Mouse (Mus musculus): Measurements from ENCODE around the gene Ccdc134. TPM values are rescaled to one million over a fixed set of nuclear protein-coding genes. Genes with fewer than 3 reads are reported as not detected.

The Ccdc134 gene
- polyA plus RNA-seq, 1 experiment from 2014 or later: 18.5 TPM

DNA sequence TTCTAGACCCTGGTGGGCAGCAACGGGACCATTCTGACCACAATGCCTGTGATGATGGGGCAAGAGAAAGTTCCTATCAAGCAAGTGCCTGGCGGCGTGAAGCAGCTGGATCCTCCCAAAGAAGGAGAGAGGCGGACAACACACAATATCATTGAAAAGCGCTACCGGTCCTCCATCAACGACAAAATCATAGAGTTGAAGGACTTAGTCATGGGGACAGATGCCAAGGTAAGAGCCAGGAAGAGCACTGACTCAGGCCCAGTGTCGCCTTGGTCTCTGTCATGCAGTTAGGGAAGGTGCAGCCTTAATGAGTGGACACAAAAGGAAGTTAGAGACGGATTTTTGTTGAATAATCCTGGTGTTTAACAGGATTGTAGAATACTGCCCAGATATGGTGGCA lies 47.4 kb downstream of the Ccdc134 start:
- Histone ChIP-seq H3K9ac (ENCODE audit: low read length) (no peak overlapping the region), H3K4me1 (ENCODE audit: control insufficient read depth, insufficient read depth, low read length) (no peaks in the 10 kb centered on the region), H3K9me3 (ENCODE audit: control insufficient read depth, low read length) (no peaks in the 10 kb centered on the region), H3K4me3 (ENCODE audit: low read depth, low read length) (no peak overlapping the region), H3K4me2 (no peak overlapping the region), H3K27ac (ENCODE audit: low read depth, low read length) (no peak overlapping the region), H3K27me3 (ENCODE audit: control insufficient read depth, insufficient read depth, low read length) (no peaks in the 10 kb centered on the region), H3K36me3 (ENCODE audit: control insufficient read depth, insufficient read depth, low read length) (peaks cover 68% of the 10 kb centered on the region)
- ATAC-seq (ENCODE audit: low FRiP score): no peak
- no peak for DNase-seq (ENCODE audit: low spot score, missing footprints)
- WGBS: 95% methylated on average over 9 of the region's 9 CpGs

DNA sequence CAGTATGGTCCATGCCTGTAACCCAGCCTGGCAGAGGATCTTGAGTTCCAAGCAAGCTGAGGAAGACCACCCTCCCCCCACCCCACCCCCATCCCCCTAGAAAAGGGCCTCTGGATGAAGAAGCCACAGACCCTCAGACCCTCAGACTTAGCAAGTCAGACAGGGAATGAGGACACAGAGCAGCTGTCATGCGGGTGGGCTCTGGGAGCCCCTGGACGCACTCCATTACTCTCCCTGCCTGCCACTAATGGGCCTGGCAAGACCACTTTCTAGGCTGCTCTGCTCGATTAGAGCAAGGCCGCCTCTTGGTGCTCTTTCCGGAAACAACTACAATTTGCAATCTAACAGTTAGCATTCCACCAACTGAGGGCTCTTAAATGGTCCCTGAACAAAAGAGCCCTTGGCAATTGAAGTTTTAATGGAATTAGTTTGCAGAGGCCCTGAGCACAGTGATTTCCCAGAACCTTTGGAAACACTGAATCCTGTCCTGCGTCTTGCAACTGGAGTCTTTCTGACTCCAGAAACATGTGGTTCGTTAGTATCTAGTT lies 50.1 kb downstream of the Ccdc134 start:
- Histone ChIP-seq H3K27me3 (ENCODE audit: control insufficient read depth, insufficient read depth, low read length) (no peaks in the 10 kb centered on the region), H3K9ac (ENCODE audit: low read length) (no peak overlapping the region), H3K4me2 (no peak overlapping the region), H3K4me1 (ENCODE audit: control insufficient read depth, insufficient read depth, low read length) (no peaks in the 10 kb centered on the region), H3K27ac (ENCODE audit: low read depth, low read length) (no peak overlapping the region), H3K4me3 (ENCODE audit: low read depth, low read length) (no peak overlapping the region), H3K36me3 (ENCODE audit: control insufficient read depth, insufficient read depth, low read length) (peaks cover 82% of the 10 kb centered on the region), H3K9me3 (ENCODE audit: control insufficient read depth, low read length) (peaks cover 5% of the 10 kb centered on the region; the same call in 1 of the 2 replicates)
- WGBS: 94% methylated on average over 7 of the region's 7 CpGs
- ATAC-seq (ENCODE audit: low FRiP score) (no peak), DNase-seq (ENCODE audit: low spot score, missing footprints) (no peak)

DNA sequence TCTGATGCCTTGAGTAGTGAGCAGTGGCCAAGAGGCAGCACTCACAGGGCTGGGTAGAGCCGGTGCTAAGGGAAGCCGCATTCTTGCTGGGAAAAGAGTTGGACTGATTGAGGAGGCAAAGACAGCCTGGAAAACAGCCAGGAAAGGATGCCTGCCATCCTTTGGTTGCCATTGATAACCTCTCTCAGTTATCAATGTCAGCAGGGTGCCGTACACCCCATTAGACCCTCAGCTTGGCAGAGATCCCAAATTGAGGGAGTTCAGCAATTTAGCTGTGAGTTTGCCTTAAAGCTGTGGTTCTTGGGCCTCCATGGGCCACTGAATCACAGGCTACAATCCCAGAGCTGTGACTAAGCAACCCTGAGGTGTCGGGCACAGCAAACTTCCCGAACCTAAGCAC lies 53.4 kb downstream of the Ccdc134 start:
- no peak for ATAC-seq (ENCODE audit: low FRiP score)
- 95% methylated on average over 5 of the region's 5 CpGs for WGBS
- peaks cover 5% of the 10 kb centered on the region; the same call in 1 of the 2 replicates for H3K9me3 ChIP-seq (ENCODE audit: control insufficient read depth, low read length)
- H3K9ac ChIP-seq (ENCODE audit: low read length): no peak overlapping the region
- no peak overlapping the region for H3K27ac ChIP-seq (ENCODE audit: low read depth, low read length)
- no peak overlapping the region for H3K4me2 ChIP-seq
- no peaks in the 10 kb centered on the region for H3K4me1 ChIP-seq (ENCODE audit: control insufficient read depth, insufficient read depth, low read length)
- H3K36me3 ChIP-seq (ENCODE audit: control insufficient read depth, insufficient read depth, low read length): peaks cover 90% of the 10 kb centered on the region
- no peaks in the 10 kb centered on the region for H3K27me3 ChIP-seq (ENCODE audit: control insufficient read depth, insufficient read depth, low read length)
- DNase-seq (ENCODE audit: low spot score, missing footprints): no peak
- H3K4me3 ChIP-seq (ENCODE audit: low read depth, low read length): no peak overlapping the region

DNA sequence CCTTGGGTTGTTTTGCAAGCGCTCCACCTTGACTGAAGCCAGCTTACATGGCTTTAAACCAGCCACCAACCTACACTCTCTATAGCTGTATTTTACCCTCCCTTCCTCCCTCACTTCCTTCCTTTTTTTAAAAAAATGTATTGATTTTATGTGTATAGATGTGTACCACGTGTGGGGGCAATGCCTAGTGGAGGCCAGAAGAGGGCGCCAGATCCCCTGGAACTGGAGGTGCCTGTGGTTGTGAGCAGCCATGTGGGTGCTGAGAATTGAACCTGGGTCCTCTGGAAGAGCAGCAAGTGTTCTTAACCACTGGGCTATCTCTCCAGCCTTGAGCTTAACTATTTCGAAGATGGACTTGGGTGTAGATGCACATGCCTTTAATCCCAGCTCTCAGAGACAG lies 54.6 kb downstream of the Ccdc134 start:
- DNase-seq (ENCODE audit: low spot score, missing footprints) (no peak), ATAC-seq (ENCODE audit: low FRiP score) (no peak)
- no peak overlapping the region for H3K4me2 ChIP-seq
- no peaks in the 10 kb centered on the region for H3K27me3 ChIP-seq (ENCODE audit: control insufficient read depth, insufficient read depth, low read length)
- peaks cover 5% of the 10 kb centered on the region; the same call in 1 of the 2 replicates for H3K9me3 ChIP-seq (ENCODE audit: control insufficient read depth, low read length)
- no peak overlapping the region for H3K27ac ChIP-seq (ENCODE audit: low read depth, low read length)
- H3K4me3 ChIP-seq (ENCODE audit: low read depth, low read length): no peak overlapping the region
- peaks cover 88% of the 10 kb centered on the region for H3K36me3 ChIP-seq (ENCODE audit: control insufficient read depth, insufficient read depth, low read length)
- no peaks in the 10 kb centered on the region for H3K4me1 ChIP-seq (ENCODE audit: control insufficient read depth, insufficient read depth, low read length)
- 98% methylated on average over 4 of the region's 4 CpGs for WGBS
- H3K9ac ChIP-seq (ENCODE audit: low read length): no peak overlapping the region

DNA sequence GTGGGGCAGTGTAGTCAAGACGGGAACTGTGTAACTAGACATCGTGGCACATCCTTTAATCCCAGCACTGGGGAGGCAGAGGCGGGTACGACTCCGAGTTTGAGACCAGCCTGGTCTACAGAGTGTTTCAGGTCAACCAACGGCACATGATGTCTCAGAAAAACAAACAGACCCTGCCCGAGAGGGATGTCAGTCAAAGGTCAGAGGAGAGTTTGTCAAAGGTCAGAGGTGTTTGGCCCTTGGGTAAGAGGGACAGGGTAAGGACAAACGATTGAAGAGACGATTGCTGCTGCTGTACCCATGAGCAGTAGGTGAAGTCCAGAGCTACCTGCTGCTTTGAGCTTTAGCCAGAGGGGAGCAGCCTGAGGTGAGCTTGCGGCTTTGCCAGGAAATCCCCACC lies 55.9 kb downstream of the Ccdc134 start:
- no peak overlapping the region for H3K4me2 ChIP-seq
- peaks cover 85% of the 10 kb centered on the region for H3K36me3 ChIP-seq (ENCODE audit: control insufficient read depth, insufficient read depth, low read length)
- no peak overlapping the region for H3K4me3 ChIP-seq (ENCODE audit: low read depth, low read length)
- H3K27me3 ChIP-seq (ENCODE audit: control insufficient read depth, insufficient read depth, low read length): no peaks in the 10 kb centered on the region
- no peaks in the 10 kb centered on the region for H3K4me1 ChIP-seq (ENCODE audit: control insufficient read depth, insufficient read depth, low read length)
- DNase-seq (ENCODE audit: low spot score, missing footprints): no peak
- no peak overlapping the region for H3K9ac ChIP-seq (ENCODE audit: low read length)
- peak overlapping the region; percentile 25; the same call in 1 of the 2 replicates for H3K27ac ChIP-seq (ENCODE audit: low read depth, low read length)
- peaks cover 5% of the 10 kb centered on the region; the same call in 1 of the 2 replicates for H3K9me3 ChIP-seq (ENCODE audit: control insufficient read depth, low read length)
- no peak for ATAC-seq (ENCODE audit: low FRiP score)
- 73% methylated on average over 10 of the region's 10 CpGs for WGBS

DNA sequence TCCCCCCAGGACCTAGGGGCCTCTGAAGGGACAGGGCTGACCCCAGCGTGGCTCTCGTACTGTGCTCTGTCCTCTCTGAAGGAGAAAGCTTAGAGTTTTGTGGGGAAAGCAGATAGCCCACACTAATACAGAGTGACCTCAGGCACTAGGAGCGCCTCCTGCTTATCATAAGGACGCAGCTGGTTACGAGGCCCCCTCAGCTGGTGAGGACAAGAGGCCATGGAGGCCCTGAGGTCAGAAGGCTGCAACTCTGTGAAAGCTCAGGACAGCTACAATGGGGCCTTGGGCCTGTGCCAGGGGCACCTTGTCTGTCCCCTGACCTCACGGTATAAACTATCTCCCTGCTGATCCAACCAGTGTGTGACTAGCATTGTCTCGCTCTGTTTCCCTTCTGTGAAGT lies 56.5 kb downstream of the Ccdc134 start:
- DNase-seq (ENCODE audit: low spot score, missing footprints): no peak
- Histone ChIP-seq H3K9ac (ENCODE audit: low read length) (no peak overlapping the region), H3K27me3 (ENCODE audit: control insufficient read depth, insufficient read depth, low read length) (no peaks in the 10 kb centered on the region), H3K4me1 (ENCODE audit: control insufficient read depth, insufficient read depth, low read length) (no peaks in the 10 kb centered on the region), H3K4me2 (no peak overlapping the region), H3K27ac (ENCODE audit: low read depth, low read length) (no peak overlapping the region), H3K36me3 (ENCODE audit: control insufficient read depth, insufficient read depth, low read length) (peaks cover 79% of the 10 kb centered on the region), H3K9me3 (ENCODE audit: control insufficient read depth, low read length) (peaks cover 5% of the 10 kb centered on the region; the same call in 1 of the 2 replicates), H3K4me3 (ENCODE audit: low read depth, low read length) (no peak overlapping the region)
- 87% methylated on average over 7 of the region's 7 CpGs for WGBS
- ATAC-seq (ENCODE audit: low FRiP score): 0 out of 2 replicates have a peak, but pooled peaks have one; percentile 40

DNA sequence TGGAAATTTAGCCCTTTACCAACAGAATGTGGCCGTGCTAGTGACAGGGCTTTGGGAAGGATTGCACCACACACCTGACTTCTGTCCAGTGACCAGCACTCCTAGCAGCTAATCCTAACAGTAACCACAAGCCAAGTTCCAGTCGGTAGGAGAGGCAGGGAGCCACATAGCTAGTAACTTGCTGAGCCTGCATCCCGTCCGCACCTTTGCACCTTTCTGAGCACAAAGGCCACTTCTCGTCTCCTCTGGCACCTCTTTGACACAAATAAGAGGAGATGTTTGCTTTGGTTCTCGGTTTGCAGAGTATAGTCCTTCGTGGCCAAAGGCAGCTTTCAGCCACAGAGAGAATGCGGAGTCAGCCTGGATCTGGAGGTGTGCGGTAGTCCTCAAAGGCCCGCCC lies 56.9 kb downstream of the Ccdc134 start:
- Histone ChIP-seq H3K27me3 (ENCODE audit: control insufficient read depth, insufficient read depth, low read length) (no peaks in the 10 kb centered on the region), H3K9ac (ENCODE audit: low read length) (no peak overlapping the region), H3K36me3 (ENCODE audit: control insufficient read depth, insufficient read depth, low read length) (peaks cover 74% of the 10 kb centered on the region), H3K4me1 (ENCODE audit: control insufficient read depth, insufficient read depth, low read length) (no peaks in the 10 kb centered on the region), H3K27ac (ENCODE audit: low read depth, low read length) (no peak overlapping the region), H3K4me3 (ENCODE audit: low read depth, low read length) (no peak overlapping the region), H3K4me2 (no peak overlapping the region), H3K9me3 (ENCODE audit: control insufficient read depth, low read length) (peaks cover 5% of the 10 kb centered on the region; the same call in 1 of the 2 replicates)
- 94% methylated on average over 10 of the region's 10 CpGs for WGBS
- ATAC-seq (ENCODE audit: low FRiP score): no peak
- DNase-seq (ENCODE audit: low spot score, missing footprints): no peak

DNA sequence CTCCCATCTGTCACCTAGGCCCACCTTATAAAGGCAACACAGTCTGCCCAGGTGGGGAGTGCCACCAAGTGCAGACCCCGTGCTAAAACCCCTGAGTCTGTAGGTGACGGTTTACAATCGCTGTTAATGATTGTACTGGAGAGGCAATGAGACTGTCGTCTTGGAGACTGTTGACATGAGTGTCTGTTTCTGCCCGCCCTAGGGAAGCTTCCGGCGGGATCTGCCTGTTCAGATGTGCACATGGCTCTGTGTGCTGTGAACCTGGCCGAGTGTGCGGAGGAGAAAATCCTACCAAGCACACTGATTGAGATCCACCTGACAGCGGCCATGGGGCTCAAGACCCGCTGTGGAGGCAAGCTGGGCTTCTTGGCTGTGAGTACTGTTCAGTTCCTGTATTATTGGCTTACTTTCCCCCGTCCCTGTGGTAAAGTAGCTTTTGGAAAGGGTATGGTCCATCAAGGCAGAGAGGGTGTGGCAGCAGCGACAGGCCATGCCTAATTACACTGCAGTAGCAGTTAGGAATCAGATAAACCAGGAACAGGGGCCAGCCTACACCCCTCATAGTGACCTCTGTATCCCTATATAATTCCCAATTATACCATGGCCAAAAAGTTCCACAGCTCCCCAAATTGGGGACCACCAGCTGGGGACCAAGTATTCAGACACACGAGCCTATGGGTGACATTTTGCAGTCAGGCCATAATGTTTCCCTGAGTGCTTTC lies 57.5 kb downstream of the Ccdc134 start:
- Histone ChIP-seq H3K27me3 (ENCODE audit: control insufficient read depth, insufficient read depth, low read length) (no peaks in the 10 kb centered on the region), H3K4me3 (ENCODE audit: low read depth, low read length) (no peak overlapping the region), H3K4me1 (ENCODE audit: control insufficient read depth, insufficient read depth, low read length) (no peaks in the 10 kb centered on the region), H3K27ac (ENCODE audit: low read depth, low read length) (no peak overlapping the region), H3K4me2 (no peak overlapping the region), H3K36me3 (ENCODE audit: control insufficient read depth, insufficient read depth, low read length) (peaks cover 68% of the 10 kb centered on the region), H3K9me3 (ENCODE audit: control insufficient read depth, low read length) (peaks cover 5% of the 10 kb centered on the region; the same call in 1 of the 2 replicates), H3K9ac (ENCODE audit: low read length) (no peak overlapping the region)
- ATAC-seq (ENCODE audit: low FRiP score): no peak
- no peak for DNase-seq (ENCODE audit: low spot score, missing footprints)
- 93% methylated on average over 14 of the region's 14 CpGs for WGBS

DNA sequence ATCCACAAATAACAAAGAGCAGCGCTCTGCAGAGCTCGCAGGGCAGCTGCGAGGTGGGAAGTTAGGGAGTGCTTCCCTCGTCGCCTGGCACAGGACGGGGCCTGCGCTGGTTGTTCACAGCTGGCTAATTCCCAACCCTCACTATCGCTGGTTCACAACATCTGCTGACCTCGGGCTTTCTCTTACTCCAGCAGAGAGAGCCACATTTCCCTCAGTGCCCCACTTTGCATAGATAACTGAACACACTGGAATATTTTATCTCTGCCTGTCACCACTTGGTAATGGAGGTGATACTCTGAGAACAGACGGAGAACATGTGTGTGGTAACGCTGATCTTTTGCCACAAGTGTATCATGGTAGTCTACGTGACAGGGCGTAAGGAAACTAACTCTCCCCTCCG lies 58.4 kb downstream of the Ccdc134 start:
- Histone ChIP-seq H3K9me3 (ENCODE audit: control insufficient read depth, low read length) (peaks cover 5% of the 10 kb centered on the region; the same call in 1 of the 2 replicates), H3K27me3 (ENCODE audit: control insufficient read depth, insufficient read depth, low read length) (no peaks in the 10 kb centered on the region), H3K27ac (ENCODE audit: low read depth, low read length) (no peak overlapping the region), H3K4me1 (ENCODE audit: control insufficient read depth, insufficient read depth, low read length) (no peaks in the 10 kb centered on the region), H3K4me3 (ENCODE audit: low read depth, low read length) (no peak overlapping the region), H3K36me3 (ENCODE audit: control insufficient read depth, insufficient read depth, low read length) (peaks cover 59% of the 10 kb centered on the region), H3K9ac (ENCODE audit: low read length) (no peak overlapping the region), H3K4me2 (no peak overlapping the region)
- WGBS: 91% methylated on average over 14 of the region's 14 CpGs
- DNase-seq (ENCODE audit: low spot score, missing footprints): no peak
- ATAC-seq (ENCODE audit: low FRiP score): no peak
